Mouse (Mus musculus) embryonic facial prominence, embryonic 15.5 days (tissue): ENCODE measurements around the gene Uspl1. TPM values are rescaled to one million over a fixed set of nuclear protein-coding genes. Genes with fewer than 3 reads are reported as not detected.
A peak's percentile ranks its signal among the peaks of the same experiment; 100 is the strongest.

Experiments
- ATAC-seq: fragments of 200-750 bp; cut with Nextera tagmentation; 2 replicates; pipeline ENCODE4 v1.8.0; 2017; ENCODE audit warnings: low read depth, moderate TSS enrichment; ENCODE audit not compliant: insufficient number of reproducible peaks, low FRiP score, low TSS enrichment
- H3K27ac ChIP-seq: fragments of 300-500 bp; sonication (generic); replicated peaks from 2 replicates; pipeline ENCODE4 v1.5.1; 2015; ENCODE audit warnings: mild to moderate bottlenecking, inconsistent platforms
- H3K27me3 ChIP-seq: fragments of 300-500 bp; sonication (generic); 2 replicates; pipeline ENCODE4 v1.6.1; 2015; ENCODE audit warnings: inconsistent platforms
- H3K36me3 ChIP-seq: fragments of 300-500 bp; sonication (generic); 2 replicates; pipeline ENCODE4 v1.6.1; 2015; ENCODE audit warnings: mild to moderate bottlenecking, inconsistent platforms
- H3K4me1 ChIP-seq: fragments of 300-500 bp; sonication (generic); 2 replicates; pipeline ENCODE4 v1.6.1; 2015; ENCODE audit warnings: inconsistent platforms
- H3K4me2 ChIP-seq: fragments of 300-500 bp; sonication (generic); replicated peaks from 2 replicates; pipeline ENCODE4 v1.6.1; 2015; ENCODE audit warnings: mild to moderate bottlenecking, inconsistent platforms
- H3K4me3 ChIP-seq: fragments of 300-500 bp; sonication (generic); replicated peaks from 2 replicates; pipeline ENCODE4 v1.5.1; 2015; ENCODE audit warnings: mild to moderate bottlenecking, inconsistent platforms
- H3K9ac ChIP-seq: fragments of 300-500 bp; sonication (generic); 2 replicates; pipeline ENCODE4 v1.6.1; 2015; ENCODE audit warnings: inconsistent platforms
- H3K9me3 ChIP-seq: fragments of 300-500 bp; sonication (generic); replicated peaks from 2 replicates; pipeline ENCODE4 v1.6.1; 2016; ENCODE audit warnings: inconsistent platforms
- WGBS: fragments of 180-500 bp; shearing (Covaris S2); methylation state at CpG from one replicate; pipeline ENCODE4 v1.1.7; 2015; 5-methylcytosine and 5-hydroxymethylcytosine counted together
- polyA plus RNA-seq: library from polyadenylated mRNA; unstranded; fragments of >200 nt; fragmentation: Nextera tagmentation; extraction: Ambion mirVana; gene quantifications from 2 replicates; pipeline ENCODE4 v1.2.1, GENCODE M21; 2015

The Uspl1 gene
- polyA plus RNA-seq, 1 experiment from 2014 or later, result 36.0 TPM

DNA sequence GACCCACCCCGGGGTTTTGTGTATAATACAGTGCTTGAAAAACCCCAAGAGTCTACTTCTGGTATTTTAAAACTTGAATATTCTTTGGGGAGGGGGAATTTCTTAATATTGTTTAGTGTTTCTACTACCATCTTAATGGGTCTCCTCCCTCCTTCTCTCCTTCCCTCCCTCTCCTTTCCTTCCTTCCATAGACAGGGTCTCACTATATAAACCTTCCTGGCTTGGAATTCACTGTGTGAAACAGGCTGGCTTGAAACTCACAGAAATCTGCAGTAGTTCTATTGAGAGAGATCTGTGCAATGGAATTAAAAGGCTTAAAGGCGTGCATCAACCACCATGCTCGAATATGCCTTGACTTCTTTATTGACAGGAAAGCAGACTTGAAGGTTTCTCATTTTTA, 1.7 kb downstream of the Uspl1 start:
- Histone ChIP-seq H3K27me3 (no peaks in the 10 kb centered on the region), H3K9ac (peak overlapping the region; percentile 50; the same call in 1 of the 2 replicates), H3K4me3 (peak overlapping the region; percentile 71), H3K4me2 (peak overlapping the region; percentile 66), H3K36me3 (peaks cover 20% of the 10 kb centered on the region), H3K4me1 (peaks cover 14% of the 10 kb centered on the region), H3K9me3 (no peaks in the 10 kb centered on the region), H3K27ac (no peak overlapping the region)
- no peak for ATAC-seq
- WGBS, result 64% methylated on average over 3 of the region's 3 CpGs

DNA sequence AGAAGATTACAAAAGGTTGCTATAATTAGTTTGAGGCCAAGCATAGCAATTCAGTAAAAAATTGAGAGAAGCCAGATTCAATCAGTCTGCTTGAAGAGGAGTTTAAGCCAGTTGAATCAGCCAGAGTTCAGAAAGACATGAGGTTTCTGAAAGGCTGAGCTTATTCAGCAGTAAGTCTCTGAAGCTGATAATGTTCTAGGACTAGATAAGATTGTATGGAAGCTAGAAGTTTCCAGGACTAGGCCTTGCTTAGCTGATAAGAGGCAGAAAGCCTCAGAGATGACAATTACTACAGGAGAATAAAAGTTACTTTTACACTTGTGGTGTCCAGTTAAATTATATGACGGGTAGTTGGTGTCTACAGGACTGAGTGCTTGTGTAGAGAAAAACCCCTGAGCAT, 6.0 kb downstream of the Uspl1 start:
- no peak for ATAC-seq
- Histone ChIP-seq H3K9ac (no peak overlapping the region), H3K27me3 (no peaks in the 10 kb centered on the region), H3K27ac (no peak overlapping the region), H3K4me3 (no peak overlapping the region), H3K9me3 (no peaks in the 10 kb centered on the region), H3K4me2 (no peak overlapping the region), H3K36me3 (peaks cover 58% of the 10 kb centered on the region), H3K4me1 (peaks cover 14% of the 10 kb centered on the region)
- 92% methylated on average over 1 of the region's 1 CpGs for WGBS

DNA sequence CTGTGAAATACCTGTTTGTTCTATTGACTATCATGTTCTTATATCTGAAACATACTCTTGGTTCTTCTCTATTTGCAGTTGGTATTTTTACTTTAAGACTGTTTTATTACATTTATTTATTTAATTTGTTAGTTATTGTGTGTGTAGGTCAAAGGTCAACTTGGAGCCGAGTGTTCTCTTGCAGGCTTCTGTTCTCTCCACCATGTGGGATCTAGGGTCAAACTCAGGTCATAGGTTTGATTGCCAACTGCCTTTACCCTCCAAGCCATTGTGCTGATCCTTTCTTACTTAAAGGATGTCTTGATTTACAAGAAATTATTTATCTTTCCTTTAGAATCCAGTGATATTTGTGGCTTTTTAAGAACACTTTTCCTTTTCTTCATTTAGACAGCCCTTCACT, 12.5 kb downstream of the Uspl1 start:
- H3K36me3 ChIP-seq, result peaks cover 59% of the 10 kb centered on the region
- no peak overlapping the region for H3K9ac ChIP-seq
- no peak for ATAC-seq
- H3K4me3 ChIP-seq, result no peak overlapping the region
- H3K27ac ChIP-seq, result no peak overlapping the region
- H3K27me3 ChIP-seq, result no peaks in the 10 kb centered on the region
- 0 out of 2 replicates have a peak, but pooled peaks cover 10% of the 10 kb centered on the region for H3K4me1 ChIP-seq
- 8% methylated on average over 1 of the region's 1 CpGs for WGBS
- H3K9me3 ChIP-seq, result no peaks in the 10 kb centered on the region
- no peak overlapping the region for H3K4me2 ChIP-seq

DNA sequence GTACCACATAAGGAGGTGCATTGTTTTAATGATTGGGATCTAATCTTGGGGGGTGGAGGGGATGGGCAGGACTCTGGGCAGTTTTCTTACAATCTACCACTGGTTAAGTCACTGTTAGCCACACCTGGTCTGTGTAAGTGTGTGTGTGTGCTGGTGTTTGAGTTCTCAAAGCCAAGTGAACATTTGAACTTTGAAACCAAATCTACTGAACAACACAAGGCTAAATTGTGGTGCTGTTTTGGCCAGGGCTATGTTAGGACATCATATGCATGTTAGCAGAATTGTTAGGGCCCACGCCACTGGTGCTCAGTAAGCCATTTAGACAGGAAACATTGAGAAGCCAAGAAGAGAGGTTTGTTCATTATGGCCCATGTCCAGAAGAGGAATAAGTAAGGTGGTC, 14.6 kb downstream of the Uspl1 start:
- no peak for ATAC-seq
- H3K4me3 ChIP-seq, result no peak overlapping the region
- WGBS, result 96% methylated on average over 1 of the region's 1 CpGs
- no peaks in the 10 kb centered on the region for H3K9me3 ChIP-seq
- peaks cover 59% of the 10 kb centered on the region for H3K36me3 ChIP-seq
- H3K4me2 ChIP-seq, result no peak overlapping the region
- no peak overlapping the region for H3K27ac ChIP-seq
- H3K27me3 ChIP-seq, result no peaks in the 10 kb centered on the region
- no peak overlapping the region for H3K9ac ChIP-seq
- H3K4me1 ChIP-seq, result peaks cover 20% of the 10 kb centered on the region

DNA sequence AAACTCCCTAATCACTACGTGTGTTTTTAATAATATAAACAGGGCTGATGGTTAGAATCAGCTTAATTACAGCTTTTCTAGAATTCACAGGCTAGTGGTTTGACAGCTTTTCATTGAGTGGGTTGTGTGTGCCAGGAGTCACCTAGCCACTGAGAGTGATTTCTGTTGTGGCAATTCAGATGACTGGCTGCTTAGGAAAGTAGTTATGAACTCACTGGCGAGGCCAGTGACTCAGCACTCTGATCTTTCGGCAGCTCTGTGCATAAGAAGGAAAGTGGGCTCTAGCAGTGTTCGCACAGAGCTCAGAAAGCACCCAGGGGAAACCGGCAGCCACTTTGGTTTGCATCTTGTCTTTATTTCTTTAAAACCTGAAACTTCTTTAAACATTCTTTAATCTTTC, 18.8 kb downstream of the Uspl1 start:
- WGBS, result 45% methylated on average over 5 of the region's 5 CpGs
- Histone ChIP-seq H3K4me2 (no peak overlapping the region), H3K36me3 (peaks cover 64% of the 10 kb centered on the region), H3K27me3 (no peaks in the 10 kb centered on the region), H3K27ac (no peak overlapping the region; the same call in 1 of the 2 replicates), H3K9me3 (no peaks in the 10 kb centered on the region), H3K9ac (no peak overlapping the region), H3K4me3 (no peak overlapping the region), H3K4me1 (peaks cover 14% of the 10 kb centered on the region)
- ATAC-seq, result no peak

DNA sequence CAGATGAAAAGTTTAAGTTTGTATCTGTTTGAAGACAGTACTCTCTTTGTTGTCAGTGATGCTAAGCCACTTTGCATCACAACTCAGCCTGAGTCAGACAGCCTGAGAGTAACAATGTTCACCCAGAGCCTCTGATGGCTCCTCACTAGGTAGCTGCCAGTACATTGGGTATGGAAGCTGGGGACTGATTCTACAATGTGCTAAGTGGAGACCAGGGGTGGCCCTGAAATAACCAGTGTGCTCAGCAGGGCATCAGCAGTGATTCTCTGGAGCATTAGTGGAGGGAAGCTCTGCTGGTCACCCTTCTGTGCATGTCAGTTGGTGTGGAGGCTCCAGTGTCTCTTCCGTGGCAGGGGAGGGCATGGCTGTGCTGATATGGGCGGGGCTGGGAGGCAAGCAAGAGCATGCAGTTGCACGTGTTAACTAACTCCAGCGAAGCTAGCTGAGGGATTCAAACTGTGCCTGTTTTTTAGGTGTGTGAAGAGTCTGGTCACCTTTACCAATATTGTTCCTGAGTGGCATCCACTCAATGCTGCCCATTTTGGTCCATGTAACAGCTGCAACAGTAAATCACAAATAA, 19.7 kb downstream of the Uspl1 start:
- H3K4me3 ChIP-seq, result no peak overlapping the region
- H3K4me2 ChIP-seq, result no peak overlapping the region
- H3K27ac ChIP-seq, result no peak overlapping the region
- H3K36me3 ChIP-seq, result peaks cover 61% of the 10 kb centered on the region
- no peak for ATAC-seq
- 45% methylated on average over 4 of the region's 4 CpGs for WGBS
- H3K27me3 ChIP-seq, result no peaks in the 10 kb centered on the region
- no peak overlapping the region for H3K9ac ChIP-seq
- no peaks in the 10 kb centered on the region for H3K9me3 ChIP-seq
- H3K4me1 ChIP-seq, result peaks cover 14% of the 10 kb centered on the region

DNA sequence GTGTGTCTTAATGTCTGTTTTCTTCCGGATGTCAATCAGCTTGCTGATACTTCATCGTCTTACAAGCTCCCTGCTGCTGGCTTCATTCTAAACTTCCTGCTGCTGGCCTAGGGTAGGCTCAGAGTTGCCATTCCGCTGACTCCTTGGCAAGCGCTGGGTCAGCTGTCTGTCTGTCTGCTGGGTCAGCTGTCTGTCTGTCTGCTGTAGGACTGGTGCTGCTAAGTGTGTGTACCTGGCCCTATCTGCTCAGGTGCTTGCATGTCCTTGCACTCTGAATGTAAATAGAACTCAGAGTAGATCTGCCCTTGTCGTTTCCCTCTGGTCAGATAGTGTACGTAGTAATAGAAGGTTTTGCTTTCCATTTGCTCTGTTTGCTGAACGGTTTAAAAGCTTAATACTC, 20.7 kb downstream of the Uspl1 start:
- Histone ChIP-seq H3K27ac (no peak overlapping the region), H3K4me1 (peaks cover 14% of the 10 kb centered on the region), H3K4me2 (no peak overlapping the region), H3K9ac (no peak overlapping the region), H3K27me3 (no peaks in the 10 kb centered on the region), H3K9me3 (no peaks in the 10 kb centered on the region), H3K36me3 (peaks cover 58% of the 10 kb centered on the region), H3K4me3 (no peak overlapping the region)
- WGBS, result 87% methylated on average over 7 of the region's 7 CpGs
- no peak for ATAC-seq

DNA sequence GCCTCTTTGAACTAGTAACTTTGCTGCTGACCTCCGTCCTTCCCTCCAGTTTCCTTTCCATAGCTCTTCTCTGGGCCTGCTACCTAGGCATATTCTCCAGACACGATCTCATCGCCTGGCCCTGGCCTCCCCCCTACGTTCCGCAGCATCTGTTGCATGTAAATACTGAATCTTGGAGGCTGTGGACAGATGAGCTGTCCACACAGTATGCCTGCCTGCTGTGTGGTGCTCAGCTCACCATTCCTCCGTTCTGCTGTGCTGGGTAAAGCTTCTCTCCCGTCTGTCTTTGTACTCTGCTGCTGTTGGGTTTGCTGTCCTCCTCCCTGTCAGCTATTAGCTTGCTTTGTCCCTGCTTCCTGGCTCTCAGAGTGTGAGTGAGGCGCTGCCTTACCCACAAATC, 21.1 kb downstream of the Uspl1 start:
- Histone ChIP-seq H3K9me3 (no peaks in the 10 kb centered on the region), H3K4me3 (no peak overlapping the region), H3K27ac (no peak overlapping the region), H3K9ac (no peak overlapping the region), H3K4me2 (no peak overlapping the region), H3K4me1 (peaks cover 14% of the 10 kb centered on the region), H3K36me3 (peaks cover 62% of the 10 kb centered on the region), H3K27me3 (no peaks in the 10 kb centered on the region)
- 73% methylated on average over 8 of the region's 8 CpGs for WGBS
- ATAC-seq, result no peak

DNA sequence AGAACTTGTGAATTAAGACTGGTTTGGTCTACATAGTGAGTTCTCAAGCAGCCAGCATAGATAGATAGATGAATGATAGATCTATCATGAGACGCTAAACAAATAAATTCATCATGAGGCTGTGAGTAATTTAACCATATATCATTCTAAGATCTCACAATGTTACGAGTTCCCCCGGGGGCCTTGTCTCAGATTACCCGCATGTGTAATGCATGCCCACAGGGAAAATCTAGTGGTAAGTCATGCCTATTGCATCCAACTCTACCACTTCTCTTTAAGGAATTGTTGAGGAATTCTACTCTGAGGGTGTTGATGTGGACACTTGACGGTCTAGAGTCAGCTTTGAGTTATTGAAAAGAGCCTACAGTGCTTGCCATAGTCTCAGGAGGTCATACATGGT, 22.1 kb downstream of the Uspl1 start:
- Histone ChIP-seq H3K36me3 (peaks cover 61% of the 10 kb centered on the region), H3K4me3 (no peak overlapping the region), H3K9ac (no peak overlapping the region), H3K27ac (no peak overlapping the region), H3K4me2 (no peak overlapping the region), H3K27me3 (no peaks in the 10 kb centered on the region), H3K4me1 (peaks cover 14% of the 10 kb centered on the region), H3K9me3 (no peaks in the 10 kb centered on the region)
- no peak for ATAC-seq
- WGBS, result 73% methylated on average over 5 of the region's 5 CpGs

DNA sequence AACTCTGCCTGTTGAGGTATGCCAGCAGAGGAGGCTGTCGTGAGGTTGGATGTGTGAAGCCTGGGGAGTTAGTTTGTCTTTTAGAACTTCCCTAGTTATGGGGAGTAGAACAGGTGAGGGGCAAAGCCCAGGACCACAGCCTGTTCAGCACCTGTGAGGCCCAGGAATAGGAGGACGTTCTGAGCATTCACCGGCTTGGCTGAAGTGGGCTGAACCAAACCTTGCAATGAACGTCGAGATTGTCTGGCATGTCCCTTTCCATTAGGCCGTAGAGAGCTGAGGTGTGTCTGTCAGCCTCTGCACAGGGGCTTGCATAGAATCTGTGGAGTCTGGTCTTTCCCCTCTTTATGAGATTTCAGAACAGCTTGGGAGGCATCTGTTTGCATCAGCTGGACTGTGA, 23.5 kb downstream of the Uspl1 start:
- H3K4me1 ChIP-seq, result peaks cover 6% of the 10 kb centered on the region
- H3K4me3 ChIP-seq, result no peak overlapping the region
- ATAC-seq, result no peak
- no peaks in the 10 kb centered on the region for H3K9me3 ChIP-seq
- H3K27ac ChIP-seq, result no peak overlapping the region
- 78% methylated on average over 6 of the region's 6 CpGs for WGBS
- H3K27me3 ChIP-seq, result no peaks in the 10 kb centered on the region
- H3K9ac ChIP-seq, result no peak overlapping the region
- no peak overlapping the region for H3K4me2 ChIP-seq
- H3K36me3 ChIP-seq, result peaks cover 59% of the 10 kb centered on the region

DNA sequence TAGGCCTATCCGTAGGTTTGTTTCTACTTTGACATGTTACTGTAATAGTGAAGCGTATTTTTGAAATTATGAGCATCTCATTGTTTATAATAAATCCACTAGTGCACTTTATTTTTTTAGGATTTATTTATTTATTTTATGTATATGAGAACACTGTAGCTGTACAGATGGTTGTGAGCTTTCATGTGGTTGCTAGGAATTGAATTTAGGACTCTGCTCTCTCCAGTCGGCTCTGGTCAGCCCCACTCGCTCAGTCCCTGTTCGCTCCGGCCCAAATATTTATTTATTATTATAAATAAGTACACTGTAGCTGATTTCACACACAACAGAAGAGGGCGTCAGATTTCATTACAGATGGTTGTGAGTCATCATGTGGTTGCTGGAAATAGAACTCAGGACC, 24.6 kb downstream of the Uspl1 start:
- Histone ChIP-seq H3K4me2 (no peak overlapping the region), H3K9ac (no peak overlapping the region), H3K4me3 (no peak overlapping the region), H3K4me1 (peaks cover 3% of the 10 kb centered on the region; the same call in 1 of the 2 replicates), H3K9me3 (no peaks in the 10 kb centered on the region), H3K36me3 (peaks cover 62% of the 10 kb centered on the region), H3K27ac (no peak overlapping the region), H3K27me3 (no peaks in the 10 kb centered on the region)
- 80% methylated on average over 7 of the region's 7 CpGs for WGBS
- no peak for ATAC-seq

DNA sequence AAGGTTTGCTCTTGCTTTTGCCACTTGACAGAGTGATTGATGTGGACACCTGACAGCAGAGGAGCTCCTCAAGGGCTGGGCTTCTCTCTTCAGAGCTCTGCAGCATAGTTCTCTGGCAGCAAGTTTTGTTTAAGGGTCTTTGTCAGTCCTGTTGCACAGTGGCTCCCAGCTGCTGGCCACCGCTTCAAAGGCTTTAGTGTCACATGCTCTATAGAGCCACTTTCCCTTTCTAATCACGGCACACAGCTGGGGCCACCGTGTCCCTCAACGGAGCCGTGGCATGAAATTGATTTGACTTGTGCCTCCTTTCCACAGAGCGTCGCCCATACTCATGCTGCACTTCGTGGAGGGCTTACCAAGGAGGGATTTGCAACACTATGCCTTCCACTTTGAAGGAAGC, 25.2 kb downstream of the Uspl1 start:
- WGBS, result 59% methylated on average over 8 of the region's 8 CpGs
- no peaks in the 10 kb centered on the region for H3K27me3 ChIP-seq
- no peak overlapping the region for H3K9ac ChIP-seq
- no peak overlapping the region for H3K4me2 ChIP-seq
- no peak overlapping the region for H3K4me3 ChIP-seq
- no peak overlapping the region for H3K27ac ChIP-seq
- H3K36me3 ChIP-seq, result peaks cover 62% of the 10 kb centered on the region
- H3K4me1 ChIP-seq, result no peaks in the 10 kb centered on the region
- ATAC-seq, result 0 out of 2 replicates have a peak, but pooled peaks have one; percentile 7
- no peaks in the 10 kb centered on the region for H3K9me3 ChIP-seq
